Mouse (Mus musculus): ENCODE results near the gene Pdilt.

The Pdilt gene

DNA sequence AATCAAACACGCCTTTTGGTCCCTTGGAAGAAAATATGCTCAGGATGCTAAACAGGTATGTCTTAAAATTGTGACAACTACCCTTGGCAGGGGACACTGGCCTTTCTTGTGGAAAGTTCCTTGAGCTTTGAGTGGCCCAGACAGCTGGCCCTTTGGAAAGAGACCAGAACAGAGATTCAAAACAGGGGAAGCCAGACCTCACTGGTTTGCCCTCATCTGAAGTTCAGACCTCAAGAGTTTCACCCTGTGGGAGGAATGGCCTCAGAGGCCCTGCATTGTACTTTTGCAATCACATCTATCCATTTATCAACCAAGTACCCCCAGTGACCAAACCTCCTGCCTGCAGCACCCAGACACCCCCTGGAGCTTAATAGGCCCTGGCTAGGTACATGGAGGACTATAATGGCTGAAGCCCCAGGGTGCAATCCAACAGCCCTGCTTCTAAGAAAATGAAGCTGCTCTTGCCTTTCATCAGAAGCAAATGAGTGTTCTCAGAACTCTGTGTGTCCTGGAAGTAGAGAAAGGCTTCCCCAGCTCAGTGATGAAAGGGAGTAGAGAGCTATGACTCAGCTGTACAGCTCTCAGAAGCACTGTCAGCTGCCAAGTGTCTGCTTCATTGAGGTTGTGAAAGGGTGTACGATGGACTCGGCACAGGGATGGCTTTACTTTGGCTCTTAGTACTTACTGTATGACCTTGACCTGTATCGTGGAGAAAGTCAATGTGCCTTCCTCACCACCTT lies 33.1 kb downstream of the Pdilt start:
- DNase-seq, result no peak

DNA sequence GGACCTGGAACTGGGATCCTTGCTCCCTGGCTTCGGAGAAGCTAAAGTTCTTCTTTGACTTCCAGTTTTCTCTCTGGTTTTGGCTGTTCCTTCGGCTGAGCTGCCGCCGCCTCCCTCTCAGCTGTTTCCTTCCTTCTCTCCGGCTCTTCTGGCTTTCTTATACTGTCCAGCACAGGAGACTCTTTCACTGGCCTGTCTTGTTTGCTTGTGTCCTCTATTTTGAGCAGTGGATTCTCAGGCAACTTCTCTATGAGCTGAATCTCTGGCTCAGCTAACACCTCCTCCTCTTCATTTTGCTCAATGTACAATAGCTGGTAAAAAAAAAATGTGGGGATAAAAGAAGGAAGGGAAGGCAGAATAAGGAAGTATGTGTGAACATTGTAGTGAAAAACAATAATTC lies 36.6 kb downstream of the Pdilt start:
- no peak for DNase-seq

GRCm38 (mm10) chr7:119484154-119484553 lies 39.1 kb downstream of the Pdilt start:
- DNase-seq, result no peak

DNA sequence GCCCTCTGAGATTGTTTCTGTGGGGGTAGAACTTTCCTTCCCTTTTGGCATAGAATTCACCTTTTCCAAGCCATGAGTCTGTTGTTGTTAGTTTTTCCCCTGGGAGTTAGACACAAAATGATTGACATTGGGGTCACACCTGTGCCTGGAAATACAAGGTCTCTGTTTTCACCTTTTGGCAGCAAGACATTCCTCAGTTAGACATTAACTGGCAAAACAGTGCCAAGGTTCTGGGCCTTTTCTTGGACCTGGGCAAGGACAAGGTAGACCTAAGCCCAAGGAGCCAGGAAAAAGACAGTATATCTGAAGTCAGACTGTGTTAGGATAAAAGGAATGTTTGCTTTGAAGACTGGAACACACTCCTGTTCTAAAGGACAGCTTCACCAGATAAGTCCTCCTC lies 44.0 kb downstream of the Pdilt start, which contains the start of gene Umod:
Gene Umod, minus strand, starts transcription at position 27 of the 400 bp plus-strand sequence.
- no peak for DNase-seq

DNA sequence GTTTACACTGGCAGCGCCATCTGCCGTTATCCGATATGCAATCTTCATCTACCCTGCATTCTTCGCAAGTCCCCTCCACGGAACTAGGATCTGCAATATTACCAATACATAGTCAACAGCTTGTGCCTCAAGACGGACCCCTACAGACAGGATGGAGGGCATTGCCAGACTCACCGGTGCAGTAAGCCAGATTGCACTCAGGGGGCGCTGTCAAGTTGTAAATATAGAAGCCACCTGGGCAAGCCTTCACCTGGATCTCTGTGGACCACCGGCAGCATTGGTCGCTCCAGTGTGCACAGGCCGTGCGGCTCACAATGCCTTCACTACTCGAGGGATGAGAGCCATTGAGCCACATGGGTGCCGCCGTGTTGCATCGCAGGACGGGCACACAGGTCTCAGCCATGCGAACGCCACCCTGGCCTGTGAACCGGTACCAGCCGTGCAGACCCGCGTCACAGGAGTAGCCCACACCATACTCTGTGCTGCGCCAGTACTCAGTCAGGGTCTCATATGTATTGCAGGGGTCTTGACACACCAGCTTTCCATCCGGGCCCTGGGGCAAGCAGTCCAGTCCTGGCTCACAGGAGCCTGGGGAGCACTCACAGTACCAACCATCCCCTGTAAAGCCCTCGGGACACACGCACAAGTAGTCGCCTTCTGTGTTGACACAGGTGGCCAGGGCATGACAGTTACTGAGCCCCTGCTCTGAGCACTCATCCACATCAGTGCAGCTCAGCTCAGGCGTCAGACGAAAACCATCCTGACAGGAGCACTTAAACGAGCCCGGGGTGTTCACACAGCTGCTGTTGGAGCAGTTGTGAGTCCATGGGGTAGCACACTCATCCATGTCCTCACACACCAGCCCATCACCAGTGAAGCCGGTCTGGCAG lies 46.5 kb downstream of the Pdilt start:
- DNase-seq, result peak; percentile 3 to 31

GRCm38 (mm10) chr7:119459185-119459584 lies 64.1 kb downstream of the Pdilt start, which contains the start of gene Gp2:
Gene Gp2 (minus strand): TSS chr7:119459285.
- DNase-seq, result no peak

DNA sequence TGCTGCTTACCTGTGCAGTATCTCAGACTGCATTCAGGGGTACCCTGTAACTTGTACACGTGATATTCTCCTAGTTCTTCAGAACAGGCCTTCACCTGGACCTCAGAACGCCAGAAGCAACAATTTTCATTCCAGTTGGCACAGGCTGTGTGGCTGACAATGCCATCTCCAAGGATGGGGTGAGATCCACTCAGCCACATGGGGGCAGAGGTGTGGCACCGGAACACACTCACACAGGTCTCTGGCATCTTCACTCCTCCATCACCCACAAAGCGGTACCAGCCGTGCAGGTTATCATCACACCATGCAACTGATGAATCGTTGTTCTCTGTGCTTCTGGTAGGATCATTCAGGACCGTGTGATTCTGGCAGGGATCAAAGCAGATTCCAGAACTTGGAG lies 69.1 kb downstream of the Pdilt start:
- no peak for DNase-seq

- DNase-seq, result peak; percentile 33 to 47
These were observed 79.4 kb downstream of the Pdilt start for GRCm38 (mm10) chr7:119443849-119444248.

- DNase-seq, result no peak
These were observed 81.4 kb downstream of the Pdilt start for GRCm38 (mm10) chr7:119441938-119442337.

Measured in cerebellum, postnatal 14 days (tissue).